Mouse (Mus musculus) urinary bladder, adult 18-20 months (tissue): Measurements from ENCODE around the gene Arhgdia.
"Not testable (repeated sequence)": the region's sequence is repeated elsewhere in the genome, so short reads cannot be mapped to it uniquely, and the experiment has no call there.

Experiments used
- DNase-seq, 2 experiments: peaks; one replicate each; pipeline ENCODE4 v3.0.0; 2022; ENCODE audit warnings: low spot score in 2 of 2, mixed read lengths in 2 of 2

Arhgdia gene

DNA sequence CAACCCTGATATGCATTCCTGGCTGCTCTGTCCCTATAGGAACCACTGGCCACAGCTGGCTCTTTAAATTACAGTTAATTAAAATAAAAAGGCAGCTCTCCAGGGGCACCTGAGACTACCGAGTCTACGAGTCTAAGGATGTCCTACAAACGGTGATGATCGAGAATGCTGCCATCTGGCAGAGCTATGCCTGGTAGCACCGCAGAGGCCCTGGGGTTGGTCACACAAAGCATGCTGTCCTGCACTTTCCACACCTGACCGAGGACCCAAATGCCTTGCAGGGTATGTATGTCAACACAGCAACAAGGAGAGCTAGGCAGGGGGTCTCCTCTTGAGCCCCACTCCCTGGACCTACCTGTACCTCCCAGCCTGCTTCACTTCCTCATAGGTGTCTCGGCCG, 32.6 kb upstream of the Arhgdia start:
- no peak for DNase-seq

DNA sequence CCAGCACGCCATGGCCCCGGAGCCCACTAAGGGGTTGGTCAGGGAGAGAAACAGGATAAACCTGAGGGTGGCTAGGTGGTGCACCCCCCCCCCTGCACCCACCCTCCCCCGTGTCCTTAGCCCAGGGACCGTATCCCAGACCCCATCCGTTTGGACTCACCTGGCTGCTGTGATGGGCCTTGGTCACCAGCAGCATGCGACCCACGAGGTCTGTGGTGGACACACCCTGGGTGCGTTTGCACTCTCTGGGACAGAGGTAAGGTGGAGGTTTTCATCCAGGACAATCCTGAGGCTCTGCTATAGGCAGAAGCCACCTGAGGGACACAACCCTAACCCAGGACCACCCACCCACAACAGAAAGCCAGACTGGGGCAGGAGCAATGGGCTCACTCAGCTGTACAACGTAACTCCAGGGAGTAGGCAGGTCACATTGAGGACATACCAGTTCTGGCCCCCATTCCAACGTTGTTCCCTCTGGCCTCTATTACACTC, 32.1 kb upstream of the Arhgdia start:
- DNase-seq, result no peak

DNA sequence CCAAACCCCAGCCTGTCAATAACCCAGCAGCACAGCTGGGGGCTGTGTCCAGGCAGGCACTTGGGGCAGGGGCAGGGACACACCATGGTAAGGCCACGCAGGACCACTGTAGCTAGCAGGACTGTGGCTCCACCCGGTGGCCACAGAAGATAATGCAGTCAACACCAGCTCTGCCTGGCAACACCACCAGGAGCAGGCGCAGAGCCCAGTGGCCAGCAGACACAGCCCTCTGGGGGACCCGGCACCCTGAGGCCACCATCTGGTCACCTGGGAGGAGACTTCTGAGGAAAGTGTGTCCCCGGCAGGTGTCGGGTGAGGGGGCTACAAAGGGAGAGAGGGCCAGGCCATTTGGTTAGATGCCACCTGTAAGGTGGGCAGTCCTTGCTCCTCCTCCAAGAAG, 31.3 kb upstream of the Arhgdia start:
- no peak for DNase-seq

DNA sequence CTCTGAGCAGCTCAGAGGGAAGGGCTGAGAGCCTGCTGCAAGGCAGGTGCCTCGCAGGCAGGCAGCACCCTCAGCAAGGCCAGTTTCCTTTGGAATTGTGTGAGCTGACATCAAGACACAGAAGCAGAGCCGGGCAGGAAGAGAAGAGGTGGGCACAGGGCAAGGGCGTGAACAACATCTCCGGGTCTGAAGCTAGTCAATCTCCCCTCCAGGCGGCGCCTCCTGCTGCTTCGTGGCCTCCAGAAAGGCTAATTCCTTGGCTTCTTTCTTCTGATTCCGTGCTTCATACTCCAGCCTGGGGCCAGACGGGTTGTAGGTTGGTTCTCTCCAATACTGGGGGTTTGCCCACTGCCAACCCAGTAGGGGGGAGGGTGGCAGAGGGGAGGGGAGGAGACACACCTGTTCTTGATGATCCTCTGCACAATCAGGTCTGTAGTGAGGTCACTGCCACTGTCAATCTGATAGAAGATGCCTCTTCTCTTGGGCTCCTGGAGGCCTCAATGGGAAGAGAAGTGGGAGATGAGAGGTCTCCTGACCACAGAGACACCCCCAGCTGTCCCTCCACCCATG, 29.1 kb upstream of the Arhgdia start:
- DNase-seq, result no peak

DNA sequence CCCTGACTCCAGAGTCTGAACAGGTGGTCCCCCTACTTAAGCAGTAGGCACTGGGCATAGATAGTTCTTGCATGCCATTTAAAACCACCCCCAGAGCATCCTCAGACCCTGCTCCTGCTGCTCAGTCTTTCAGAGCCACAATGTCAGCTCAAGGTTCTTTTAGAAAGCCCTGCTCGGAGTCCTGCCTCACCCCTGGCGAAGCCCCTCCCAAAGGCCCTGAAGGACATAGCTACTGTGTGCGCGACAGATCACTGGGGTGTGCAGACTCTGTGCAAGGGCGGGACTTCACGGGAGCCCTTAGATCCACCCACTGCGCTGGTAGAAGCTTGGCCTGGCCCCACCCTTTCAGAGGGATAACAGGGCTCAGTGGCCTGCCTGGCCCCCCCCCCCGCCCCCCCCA, 27.8 kb upstream of the Arhgdia start:
- no peak for DNase-seq

DNA sequence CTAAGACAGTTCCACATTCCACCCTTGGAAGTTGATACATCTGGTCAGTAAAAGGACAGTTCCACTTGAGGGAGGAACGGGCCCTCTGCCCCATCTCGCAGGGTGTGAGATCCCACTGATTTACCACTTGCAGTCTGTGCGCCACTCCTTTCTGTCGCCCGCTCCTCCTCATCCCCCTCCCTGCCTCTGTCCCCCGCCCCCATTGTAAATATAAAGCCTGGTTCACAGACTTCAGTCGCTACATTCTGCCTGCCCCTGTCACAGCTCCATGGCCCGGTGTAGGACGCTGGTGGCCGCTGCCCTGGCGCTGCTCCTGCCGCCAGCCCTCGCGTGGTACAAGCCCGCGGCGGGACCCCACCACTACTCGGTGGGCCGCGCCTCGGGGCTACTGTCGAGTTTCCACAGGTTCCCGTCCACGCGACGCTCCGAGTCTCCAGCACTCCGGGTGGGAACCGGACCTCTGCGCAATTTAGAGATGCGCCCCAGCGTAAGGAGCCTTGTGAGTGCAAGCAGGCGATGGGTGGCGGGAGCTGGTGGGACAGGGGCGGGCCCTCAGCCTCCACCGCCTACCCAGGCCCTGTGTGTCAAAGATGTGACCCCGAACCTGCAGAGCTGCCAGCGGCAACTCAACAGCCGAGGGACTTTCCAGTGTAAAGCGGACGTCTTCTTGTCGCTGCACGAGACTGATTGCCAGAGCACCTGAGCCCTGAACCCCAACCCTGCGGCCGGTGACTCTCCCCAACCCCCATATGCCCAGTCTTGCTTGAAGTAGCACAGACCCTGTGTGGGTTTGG, 27.0 kb upstream of the Arhgdia start, which contains the start of gene Npb:
TSS of gene Npb (plus strand) at position 237 of the 794 bp plus-strand sequence.
- no peak for DNase-seq

DNA sequence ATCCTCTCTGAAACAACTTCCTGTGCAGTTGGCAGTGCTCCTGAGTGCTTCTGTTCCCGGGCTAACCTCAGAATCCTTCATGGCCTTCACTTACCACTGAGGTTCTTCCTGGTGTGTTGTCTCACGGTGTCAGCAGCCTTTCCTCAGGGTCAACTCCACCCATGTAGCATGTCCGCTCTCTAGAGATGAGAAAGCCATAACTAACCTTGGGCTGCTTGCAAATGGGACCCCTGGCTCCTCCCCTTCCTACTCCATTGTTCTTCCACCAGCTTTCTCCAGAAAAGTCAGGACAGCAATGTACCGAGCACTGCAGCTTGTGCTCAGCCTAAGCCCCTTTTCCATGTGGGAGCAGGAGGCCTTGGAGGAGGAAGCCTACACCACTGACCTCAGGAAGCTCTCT, 25.3 kb upstream of the Arhgdia start:
- DNase-seq, result no peak

DNA sequence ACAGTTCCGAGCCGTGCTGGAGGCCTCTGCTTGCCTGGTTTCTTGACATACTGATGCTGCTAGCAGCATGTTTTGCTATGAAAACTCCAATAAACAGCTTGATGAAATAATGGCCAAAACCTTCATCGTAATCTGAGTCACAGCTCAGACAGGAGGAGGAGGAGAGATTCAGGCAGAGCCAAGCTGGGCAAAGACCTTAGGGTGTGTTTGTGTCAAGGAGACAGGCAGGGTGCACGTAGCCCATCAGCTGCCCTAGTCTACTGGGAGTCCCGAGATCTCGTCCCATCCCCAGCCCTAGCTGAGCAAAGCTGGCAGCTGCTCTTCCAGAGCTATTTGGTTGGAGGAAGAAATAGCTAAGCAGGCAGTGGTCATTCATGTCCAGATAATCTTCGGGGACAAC, 24.2 kb upstream of the Arhgdia start:
- no peak for DNase-seq

DNA sequence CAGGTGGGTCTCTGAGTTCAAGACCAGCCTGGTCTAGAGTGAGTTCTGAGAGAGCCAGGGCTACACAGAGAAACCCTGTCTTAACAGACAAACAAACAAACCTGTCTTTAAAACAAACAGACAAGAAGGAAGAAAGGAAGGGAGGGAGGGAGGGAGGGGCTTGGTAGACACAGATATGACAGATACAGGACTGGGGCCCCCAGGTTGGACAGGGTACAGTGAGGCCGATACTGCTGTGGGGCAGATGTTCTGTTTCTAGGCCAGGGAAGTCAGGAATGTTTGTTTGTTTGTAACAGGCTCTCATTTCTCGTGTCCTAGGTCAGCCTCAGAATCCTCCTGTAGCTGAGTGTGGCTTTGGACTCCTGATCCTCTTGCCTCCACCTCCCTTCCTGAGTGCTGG, 22.1 kb upstream of the Arhgdia start:
- DNase-seq, result no peak

DNA sequence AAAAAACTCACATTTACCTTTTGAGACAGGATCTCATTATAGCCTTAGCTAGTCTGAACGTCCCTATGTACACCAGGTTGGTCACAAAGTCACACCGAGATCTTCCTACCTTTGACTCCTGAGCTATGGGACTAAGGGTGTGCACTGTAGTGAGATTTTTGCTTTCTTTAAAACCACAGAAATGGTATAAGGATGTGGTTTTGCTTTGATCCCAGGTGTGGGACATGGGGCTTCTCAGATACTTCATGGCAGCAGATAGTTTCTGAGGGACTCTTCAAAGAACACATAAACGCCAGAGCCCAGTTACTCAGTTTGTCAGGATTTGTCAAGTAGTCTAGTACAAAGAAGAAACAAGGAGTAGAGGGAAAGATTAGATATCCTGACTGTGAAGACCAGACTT, 19.3 kb upstream of the Arhgdia start:
- no peak for DNase-seq

DNA sequence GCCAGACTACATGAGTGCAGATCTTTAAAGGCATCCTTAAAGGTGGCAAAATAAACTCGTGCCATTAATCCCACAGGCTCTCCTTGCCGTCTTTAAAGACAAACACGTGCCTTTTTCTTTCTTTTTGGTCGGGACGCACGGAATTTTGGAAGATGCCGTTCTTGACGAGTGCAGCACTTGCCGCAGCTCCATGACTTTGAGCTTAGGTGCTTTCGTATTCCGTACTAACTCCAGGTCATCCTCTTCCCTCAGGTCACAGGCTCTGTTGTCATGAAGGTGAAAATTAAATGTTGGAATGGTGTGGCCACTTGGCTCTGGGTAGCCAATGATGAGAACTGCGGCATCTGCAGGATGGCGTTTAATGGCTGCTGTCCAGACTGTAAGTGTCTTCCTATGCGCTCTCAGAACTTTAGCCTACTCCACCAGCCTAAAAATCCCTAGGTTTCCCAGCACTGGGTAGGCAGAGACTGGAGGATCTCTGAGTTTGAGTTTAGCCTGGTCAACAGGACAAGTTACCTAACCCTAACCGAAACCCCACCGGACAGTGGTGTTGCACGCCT, 17.6 kb upstream of the Arhgdia start:
- no peak for DNase-seq

DNA sequence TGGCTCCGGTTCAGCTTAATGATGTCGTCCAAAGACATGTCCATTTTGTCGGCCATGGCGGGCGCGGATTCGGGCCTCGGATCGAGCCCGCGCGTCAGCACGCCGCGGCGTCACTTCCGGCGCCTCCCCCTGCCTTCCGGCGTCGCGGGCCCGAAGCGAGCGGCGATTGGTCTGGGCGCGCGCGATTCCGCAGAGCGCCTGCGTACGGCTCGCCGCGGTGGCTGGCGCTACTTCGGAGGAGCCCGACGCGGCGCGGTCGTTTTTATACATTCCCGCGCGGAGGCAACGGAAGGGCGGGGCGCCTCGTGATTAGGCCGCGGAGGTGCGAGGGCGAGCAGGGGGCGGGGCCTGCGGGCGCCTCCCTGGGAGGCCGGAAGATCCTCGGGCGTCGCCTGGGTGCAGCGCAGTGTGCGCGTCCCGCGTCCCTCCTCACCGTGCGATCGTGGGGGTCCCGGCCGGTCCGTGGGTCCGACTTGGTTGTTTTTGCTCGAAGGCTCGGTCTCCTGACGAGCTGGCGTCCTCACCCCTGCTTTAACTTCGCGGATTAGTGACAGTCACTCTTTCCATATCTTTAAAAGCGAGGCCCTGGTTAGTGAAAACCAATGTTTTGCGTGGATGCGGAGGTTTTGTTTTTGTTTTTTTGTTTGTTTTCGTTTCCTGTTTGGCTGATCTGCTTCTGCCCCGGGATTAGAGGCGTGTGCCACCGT, 17.0 kb upstream of the Arhgdia start, which contains the start of the genes Alyref and Anapc11:
TSS of gene Alyref (minus strand) at position 83 of the 707 bp plus-strand sequence.
TSS of gene Anapc11 (plus strand) at position 139 of the 707 bp plus-strand sequence.
- DNase-seq, result peak; percentile 87 to 90

DNA sequence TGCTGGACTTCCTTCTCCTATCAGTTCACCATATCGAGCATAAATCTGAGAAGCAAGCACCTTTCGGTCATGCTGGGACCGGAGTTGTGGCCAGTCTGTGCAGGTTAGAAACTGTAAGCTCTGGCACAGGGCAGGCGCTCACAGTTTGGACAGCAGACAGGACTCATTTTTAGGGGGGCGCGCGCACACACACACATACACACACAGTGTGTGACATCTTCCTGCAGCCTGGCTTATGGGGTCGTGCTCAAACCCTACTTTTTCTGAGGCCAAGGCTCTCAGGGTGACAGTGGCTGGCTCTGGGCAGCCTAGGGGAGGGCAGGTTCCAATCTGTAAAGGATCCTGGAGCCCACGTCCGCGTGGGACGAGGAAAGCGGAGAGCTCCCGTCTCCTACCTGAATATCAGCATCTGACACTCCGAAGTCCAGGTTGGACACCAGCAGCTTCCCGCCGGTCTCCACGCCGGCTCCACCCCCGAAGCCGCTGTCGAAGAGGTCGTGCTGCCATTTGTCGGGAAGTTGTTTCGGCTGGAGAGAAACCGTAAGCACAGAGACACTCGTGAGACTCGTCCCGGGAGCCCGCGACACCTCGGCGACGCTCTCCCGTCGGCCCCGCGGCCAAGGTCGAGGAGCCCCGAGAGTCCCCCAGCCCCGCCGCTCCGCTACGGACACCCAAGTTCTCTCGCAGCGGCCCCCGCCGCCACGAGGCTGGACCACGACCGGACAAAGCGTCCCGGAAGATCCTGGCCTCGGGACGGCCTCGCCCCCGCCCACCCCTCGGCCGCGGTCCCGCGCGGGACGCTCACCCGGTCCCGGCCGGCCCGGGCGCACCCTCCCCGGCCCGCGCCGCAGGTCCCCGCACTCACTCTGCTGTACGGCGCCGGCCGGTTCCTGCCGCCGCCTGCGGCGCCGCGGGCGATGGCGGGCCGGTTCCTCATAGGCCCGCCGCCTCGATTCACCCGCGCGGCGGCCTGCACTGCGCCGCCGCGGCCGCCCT, 16.1 kb upstream of the Arhgdia start:
- DNase-seq, result no peak

DNA sequence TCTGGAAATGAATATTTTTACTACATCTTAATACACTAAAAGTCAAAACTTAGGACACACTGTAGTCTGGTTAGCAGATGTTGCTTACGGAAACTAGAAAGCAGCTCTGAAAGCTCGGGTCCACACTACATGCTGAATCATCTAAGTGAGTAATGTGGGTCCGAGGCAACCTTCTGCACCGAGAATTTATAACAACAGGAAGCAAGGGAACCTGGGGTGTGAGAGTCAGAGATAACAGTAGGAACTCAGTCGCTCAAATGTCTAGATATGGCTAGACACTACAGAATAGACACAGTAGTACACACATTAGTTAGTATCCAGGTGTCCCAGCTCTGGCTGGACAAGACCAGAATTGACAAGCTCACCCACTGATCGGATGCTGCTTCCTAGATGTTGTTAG, 7.1 kb upstream of the Arhgdia start:
- DNase-seq, result no peak

DNA sequence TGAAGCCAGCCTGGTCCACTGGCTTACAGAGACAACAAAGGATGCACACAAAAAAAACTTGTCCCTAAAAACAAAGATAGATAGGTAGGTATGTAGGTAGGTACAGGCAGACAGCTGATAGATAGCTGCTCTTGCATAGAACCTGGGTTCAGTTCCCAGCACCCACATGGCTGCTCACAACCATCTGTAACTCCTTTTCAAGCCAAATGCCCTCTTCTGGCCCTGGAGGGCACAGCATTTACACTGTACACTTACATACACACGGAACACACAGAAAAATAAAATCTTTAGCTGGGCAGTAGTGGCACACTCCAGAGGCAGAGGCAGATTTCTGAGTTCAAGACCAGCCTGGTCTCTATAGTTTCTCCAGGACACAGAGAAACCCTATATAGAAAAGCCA, 2.5 kb upstream of the Arhgdia start:
- DNase-seq, result no peak

DNA sequence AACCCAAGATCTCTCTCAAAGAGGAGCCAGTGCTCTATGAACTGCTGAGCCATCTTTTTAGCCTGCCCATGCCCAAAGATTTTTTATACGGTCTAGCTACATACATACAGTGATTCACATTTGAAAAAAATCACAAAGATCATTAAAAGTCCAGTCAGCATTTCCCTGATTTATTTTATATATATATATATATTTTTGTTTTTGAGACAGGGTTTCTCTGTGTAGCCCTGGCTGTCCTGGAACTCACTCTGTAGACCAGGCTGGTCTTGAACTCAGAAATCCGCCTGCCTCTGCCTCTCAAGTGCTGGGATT, 1.5 kb upstream of the Arhgdia start:
- DNase-seq, result not testable (repeated sequence)

DNA sequence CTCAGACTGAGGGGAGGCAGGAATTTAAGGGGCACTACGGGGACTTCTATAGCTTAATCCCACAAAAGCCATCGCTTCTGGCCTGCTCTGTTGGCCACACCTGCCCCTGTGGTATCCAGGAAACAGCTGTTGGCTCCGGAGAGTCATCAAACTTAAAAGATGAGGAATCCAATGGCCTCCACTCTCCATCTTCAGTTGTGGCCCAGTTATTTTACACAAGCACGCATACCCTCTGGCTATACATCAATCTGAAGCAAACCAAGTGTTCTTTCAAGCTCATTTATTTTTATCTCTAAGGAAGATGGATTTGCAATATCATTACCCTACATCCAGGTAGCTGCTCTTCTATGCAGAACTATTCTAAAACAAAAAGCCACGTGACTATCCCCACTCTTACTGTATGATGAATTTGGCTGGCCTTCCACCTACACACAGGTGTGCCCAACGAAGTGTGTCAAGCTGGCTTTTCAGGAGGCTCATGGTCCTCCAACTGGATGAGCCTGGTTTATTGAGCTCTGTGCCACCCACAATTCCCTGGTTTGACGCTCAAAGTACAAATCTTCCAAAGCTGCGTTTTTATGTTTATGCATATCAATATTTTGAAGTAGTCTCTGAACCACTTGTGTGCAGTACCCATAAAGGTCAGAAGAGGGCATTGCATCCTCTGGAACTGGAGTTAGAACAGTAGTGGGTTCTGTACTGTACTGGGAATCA, 1.0 kb upstream of the Arhgdia start:
- DNase-seq, result no peak

DNA sequence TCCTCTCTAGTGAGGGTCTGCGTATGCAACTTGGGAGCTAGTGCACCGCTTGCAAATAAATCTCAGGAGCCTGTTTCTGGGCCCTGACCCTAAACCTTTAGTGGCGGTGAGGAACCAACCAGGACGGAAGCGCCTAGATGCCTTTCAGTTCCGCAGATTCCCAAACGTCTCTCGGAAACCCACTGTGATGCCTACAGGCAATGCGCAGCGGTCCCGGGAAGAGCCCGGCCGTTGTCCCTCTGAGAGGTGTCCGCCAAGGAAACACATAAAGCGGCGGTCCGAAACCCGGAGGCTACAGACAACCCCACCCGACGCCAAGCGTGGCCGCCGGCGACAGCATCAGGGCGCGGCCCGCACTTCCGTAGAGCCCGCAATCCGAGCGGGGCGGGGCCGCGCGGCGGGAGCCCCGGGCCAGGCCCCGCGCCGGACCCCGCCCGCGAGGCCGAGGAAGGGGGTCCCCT, 523 bp downstream of the Arhgdia start:
- DNase-seq, result peak; percentile 34

DNA sequence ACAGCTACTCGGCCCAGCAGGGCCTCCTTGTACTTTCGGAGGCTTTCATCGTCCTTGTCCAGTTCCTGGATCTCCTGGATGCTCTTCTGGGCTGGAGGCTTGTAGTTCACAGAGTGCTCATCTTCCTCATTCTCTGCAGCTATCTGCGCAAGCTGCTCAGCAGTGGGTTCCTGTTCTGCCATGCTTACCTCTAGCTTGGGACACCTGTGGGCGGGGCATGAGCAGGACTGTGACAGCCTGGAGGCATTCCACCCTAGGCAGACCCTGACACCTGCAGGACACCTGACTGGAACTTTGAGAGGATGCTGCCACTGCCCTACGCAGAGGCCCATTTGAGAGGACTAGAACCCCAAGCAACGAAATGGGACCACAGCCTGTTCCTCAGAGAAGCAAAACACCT, 1.2 kb downstream of the Arhgdia start:
- DNase-seq, result peak in 1 of 2 experiments; percentile 38
